Mouse (Mus musculus) stomach, postnatal 0 days (tissue): ENCODE data around the gene Ankdd1b.

Source experiments
- CTCF ChIP-seq: IDR thresholded peaks from 2 replicates; pipeline ENCODE4 v1.5.1; 2016; ENCODE audit warnings: antibody characterized with exemption, low read depth, mild to moderate bottlenecking, moderate library complexity
- EP300 ChIP-seq: optimal IDR thresholded peaks from 2 replicates; pipeline ENCODE3; 2016; ENCODE audit warnings: antibody characterized with exemption

GRCm38 (mm10) chr13:96426044-96426443 is 45.0 kb downstream of the Ankdd1b start:
- TF ChIP-seq CTCF (no peak), EP300 (no peak)
